Mouse (Mus musculus): ENCODE measurements around the gene Dmxl2.

Dmxl2 gene

DNA sequence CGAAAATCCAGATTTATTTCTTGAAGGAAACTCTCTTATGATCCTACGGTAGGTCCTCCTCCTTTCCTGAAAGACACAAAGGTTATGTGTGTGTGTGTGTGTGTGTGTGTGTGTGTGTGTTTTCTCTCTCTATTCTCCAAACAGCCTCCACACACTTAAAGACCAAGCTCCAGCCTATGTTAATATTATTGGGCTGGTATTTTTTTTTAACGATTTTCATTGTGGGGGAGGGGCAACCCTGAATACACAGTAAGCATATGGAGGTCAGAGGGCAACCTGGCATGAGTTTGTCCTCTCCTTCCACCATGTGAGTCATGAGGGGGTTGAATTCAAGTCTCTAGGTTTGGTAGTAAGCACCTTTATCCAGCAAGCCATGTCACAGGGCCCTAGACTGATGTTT is 1.6 kb downstream of the Dmxl2 start:
- DNase-seq (ENCODE audit: low read depth, low spot score) = no peak

DNA sequence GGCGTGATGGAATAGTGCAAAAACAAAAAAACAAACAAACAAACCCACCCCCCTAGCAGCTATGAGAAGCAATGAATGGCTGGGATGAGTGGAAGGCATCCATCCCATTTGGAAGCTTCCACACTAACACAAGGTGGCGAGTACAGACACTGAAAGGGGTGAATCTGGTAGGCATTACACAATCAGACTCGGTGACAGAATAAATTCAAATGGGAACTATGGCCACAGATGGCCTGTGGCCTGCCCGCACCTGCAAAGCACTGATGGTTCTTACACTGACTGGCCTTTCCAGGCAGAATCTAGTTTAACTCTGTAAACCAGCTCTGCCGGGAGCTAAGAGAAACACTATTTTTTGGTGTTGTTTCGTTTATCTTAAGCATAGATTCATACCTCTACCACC is 2.1 kb downstream of the Dmxl2 start:
- DNase-seq (ENCODE audit: low read depth, low spot score) = no peak

DNA sequence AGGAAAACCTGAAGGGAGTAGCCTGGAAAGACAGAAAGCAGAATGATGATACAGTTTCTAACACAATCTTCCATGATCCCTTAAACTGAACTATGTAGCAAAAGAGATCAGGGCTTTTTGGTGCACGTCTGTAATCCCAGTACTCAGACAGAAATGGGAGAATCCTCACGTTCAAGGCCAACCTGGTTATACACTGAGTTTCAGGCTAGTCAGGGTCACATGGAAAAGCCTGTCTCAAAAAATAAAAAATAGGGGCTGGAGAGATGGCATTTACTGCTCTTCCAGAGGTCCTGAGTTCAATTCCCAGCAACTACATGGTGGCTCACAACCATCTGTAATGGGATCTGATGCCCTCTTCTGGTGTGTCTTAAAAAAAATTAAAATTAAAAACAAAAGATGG is 11.0 kb downstream of the Dmxl2 start:
- no peak for DNase-seq (ENCODE audit: low read depth, low spot score)

DNA sequence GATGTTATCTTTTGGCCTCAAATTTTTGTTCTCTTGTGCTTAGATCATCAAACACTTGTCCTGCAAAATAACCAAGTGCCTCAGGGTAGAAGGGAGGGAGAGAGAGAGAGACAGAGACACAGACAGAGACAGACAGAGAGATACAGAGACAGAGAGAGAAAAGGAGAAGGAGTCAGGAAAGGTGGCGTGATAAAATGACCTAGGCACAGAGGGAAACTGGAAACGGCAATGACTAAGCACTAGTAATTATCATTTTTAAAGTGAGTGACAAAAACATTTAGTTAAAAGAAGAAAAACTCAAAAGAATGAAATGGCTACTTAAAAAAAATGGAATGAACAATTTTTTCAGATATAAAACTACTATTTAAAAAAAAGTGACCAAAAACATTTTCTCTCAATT is 11.8 kb downstream of the Dmxl2 start:
- no peak for DNase-seq (ENCODE audit: low read depth, low spot score)

DNA sequence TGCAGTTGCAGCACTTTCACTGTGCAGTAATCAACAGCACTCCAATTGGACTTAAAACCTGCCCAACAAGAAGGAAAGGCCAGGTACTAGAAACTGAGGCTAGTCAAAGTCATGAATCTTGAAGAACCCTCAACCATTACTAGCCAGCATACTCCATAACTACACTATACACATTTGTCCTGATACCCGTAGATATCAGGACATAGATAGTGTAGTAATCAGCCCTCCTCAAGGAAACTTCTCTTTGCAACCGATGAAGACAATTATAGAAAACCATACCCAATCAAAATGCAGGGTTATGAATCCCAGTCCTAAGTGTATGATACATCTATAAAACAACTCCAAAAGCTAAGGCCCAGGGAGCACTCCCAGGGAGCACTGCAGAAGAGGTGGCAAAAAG is 16.5 kb downstream of the Dmxl2 start:
- DNase-seq (ENCODE audit: low read depth, low spot score) = no peak

DNA sequence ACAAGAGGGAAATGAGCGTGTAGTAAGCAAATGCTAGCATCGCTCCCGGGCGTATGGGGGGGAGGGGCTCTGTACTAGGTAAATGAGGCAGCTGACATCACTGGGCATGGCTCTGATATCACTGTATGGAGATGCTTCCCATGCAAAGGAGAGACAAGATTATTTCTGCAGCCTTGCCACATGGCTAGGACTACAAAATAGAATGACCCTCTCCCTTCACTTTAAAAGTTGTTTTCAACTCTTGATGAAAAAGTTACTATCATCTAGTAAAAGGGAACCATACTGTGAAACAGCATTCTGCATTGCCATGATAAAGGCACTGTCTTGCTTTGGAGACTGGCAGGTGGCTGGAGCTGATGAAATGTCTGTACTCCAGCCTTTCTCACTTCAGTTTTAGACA is 18.2 kb downstream of the Dmxl2 start:
- DNase-seq (ENCODE audit: low read depth, low spot score) = peak; percentile 14

DNA sequence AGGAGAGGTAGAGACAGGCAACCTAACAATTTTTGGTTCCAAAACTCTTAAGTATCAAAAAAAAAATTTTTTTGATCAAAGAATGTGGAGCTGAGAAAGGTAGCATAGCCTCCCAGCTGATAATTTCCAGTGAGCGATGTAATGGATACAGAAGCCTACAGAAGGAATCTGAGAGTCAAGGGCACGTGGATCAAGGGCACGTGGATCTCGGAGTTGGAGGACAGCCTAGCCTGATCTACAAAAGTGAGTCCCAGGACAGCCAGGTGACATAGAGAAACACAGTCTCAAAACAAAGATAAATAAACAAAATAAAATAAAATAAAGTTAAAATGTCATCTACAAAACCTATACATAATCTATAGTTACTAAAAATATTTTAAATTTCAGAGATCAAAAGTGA is 18.7 kb downstream of the Dmxl2 start:
- DNase-seq (ENCODE audit: low read depth, low spot score) = no peak

DNA sequence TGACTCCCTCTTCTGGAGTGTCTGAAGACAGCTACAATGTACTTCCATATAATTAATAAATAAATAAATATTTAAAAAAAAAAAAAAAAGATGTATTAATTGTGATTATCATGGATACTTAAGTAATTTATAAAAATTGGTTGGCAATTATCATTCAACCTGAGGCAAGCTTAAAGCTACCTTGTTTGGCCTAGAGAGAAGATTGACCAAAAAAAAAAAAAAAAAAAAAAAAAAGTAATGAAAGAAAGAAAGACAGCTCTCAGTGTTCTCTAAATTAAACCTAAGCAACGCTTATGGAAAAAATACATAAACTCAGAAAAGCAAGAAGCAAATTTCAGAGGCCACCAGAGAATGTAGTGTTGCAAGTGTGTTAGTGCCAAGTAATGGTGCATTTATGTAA is 22.4 kb downstream of the Dmxl2 start:
- DNase-seq (ENCODE audit: low read depth, low spot score) = no peak

DNA sequence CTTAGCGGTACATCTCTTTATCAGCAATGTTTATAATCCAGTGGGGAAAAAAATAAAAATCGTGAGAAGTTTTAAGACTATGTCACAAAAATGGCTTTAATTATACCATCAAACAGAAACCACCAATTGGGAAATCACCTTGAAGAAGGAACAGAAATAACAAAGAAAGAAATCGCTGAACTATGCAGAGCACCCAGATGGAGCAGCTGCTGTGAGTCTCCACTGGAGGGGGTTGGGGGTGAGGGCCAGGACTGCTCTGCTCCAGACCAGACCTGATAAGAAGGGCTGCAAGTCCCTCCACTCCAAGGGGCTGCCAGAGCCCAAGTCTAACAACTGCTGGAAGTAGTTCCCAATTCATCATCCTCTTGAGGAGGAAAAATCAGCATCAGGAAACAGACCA is 23.3 kb downstream of the Dmxl2 start:
- DNase-seq (ENCODE audit: low read depth, low spot score) = peak; percentile 9

DNA sequence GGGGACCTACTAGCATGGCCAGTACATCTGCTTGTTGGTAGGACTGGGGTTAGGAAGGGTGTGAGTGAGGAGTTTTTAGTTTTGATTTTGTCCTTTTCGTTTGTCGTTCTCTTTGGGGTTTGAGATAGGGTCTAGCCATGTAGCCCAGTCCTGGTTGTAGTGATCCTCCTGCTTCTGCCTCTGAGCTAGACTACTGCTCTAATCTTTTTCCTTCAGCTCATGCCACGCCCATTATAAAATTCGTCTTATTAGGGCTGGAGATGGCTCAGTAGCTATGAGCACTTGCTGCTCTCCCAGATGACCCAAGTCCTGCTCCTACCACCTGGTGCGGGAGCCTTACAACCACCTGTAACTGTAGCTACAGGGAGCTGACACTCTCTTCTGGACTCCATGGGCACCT is 26.9 kb downstream of the Dmxl2 start:
- DNase-seq (ENCODE audit: low read depth, low spot score) = no peak

DNA sequence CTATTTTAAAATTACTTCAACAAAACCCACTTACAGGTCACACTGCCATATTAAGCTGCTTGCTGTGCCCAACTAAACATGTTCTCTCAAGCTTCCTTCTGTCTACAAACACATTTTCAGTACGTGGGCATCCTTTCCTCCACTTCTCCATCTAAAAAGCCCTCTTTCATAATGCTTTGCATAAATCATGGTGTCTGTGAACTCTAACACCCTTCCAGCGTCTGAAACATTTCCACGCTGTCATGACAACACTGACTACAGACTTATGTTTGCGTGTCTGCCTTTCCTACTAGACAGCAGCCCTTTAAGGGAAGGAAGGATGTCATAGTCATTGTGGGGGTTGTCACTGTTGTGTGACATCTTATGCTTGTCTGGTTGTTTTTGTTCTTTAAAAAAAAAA is 27.4 kb downstream of the Dmxl2 start:
- no peak for DNase-seq (ENCODE audit: low read depth, low spot score)

DNA sequence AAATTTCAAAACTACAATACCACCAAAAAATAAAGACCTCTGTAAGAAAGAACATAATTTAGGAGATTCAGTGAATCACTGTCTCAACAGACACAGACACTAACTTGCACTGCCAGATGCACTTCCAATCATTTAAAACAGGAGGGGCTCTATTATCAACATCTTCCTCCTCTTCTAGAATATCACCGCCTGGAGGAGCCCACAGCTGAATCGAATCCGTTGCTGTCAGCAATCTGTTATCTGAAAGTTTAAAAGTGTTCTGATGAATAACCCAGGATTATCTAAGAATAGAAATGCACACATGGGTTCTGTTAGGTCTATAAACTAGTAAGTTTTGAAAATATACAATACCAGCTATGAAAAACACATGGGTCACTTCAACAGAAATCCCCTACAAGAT is 28.6 kb downstream of the Dmxl2 start:
- DNase-seq (ENCODE audit: low read depth, low spot score) = no peak

DNA sequence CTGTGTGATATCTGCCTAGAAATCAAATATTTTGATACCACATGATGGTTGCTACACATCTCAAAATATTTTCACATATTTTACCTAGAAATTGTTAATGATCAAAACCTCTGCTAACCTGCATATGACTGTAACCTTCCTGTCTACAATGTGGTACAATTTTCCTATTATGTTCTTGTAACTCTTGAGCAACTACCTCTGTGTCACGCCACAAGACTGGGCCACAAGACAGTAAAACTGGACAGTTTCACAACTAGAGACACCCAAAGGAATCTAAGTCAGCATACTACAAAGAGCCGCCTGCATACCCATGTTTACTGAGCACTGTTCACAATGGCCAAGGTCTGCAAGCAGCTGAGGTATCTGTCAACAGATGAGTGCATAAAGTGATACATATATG is 32.1 kb downstream of the Dmxl2 start:
- DNase-seq (ENCODE audit: low read depth, low spot score) = no peak

DNA sequence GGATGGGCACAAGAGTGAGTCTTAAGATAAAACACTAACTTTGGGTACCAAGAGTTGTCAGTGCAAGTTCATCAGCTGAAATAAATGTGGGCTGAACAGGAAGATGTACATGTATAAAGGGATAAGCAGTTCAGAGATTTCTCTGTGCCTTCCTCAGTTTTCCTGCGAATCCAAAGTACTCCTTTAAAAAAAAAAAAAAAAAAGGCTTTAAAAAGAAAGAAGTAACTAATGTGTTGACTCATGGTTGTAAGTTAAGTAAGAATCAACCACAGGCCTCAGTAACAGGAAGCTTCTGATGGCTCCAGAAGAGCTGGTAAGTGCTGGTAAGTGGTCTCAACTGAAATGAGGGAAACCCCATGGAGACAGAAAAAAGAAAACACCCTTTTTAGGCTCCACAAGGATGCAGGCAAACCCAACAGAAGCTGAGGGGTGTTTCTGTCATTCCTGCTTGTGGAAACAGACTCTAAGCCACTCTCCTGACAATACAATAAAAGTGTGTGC is 33.9 kb downstream of the Dmxl2 start:
- DNase-seq (ENCODE audit: low read depth, low spot score) = no peak

DNA sequence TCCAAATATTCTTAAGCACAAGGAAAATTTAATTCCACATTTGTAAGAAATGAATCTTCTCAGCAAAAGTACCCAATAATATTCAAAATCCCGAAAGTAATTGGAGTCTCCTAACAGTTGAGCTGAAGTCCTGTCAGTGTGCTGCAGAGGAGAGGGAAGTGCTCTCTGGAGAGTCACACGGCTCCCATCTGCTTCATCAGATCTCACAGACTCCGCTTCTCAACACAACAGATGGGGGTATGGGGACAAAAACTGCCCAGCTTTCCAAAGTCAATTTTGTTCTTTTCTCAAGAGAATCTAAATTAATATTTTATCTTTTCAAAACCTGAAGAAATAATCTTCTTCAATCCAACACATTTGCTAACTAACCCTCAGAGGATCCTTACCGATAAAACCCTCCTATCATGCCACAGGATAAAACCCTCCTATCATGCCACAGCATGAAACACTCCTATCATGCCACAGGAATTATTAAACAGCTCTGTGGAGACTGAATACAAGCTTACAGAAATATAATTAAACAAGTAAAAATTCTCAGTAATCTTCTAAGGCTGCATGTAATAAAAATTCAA is 37.9 kb downstream of the Dmxl2 start:
- no peak for DNase-seq (ENCODE audit: low read depth, low spot score)

DNA sequence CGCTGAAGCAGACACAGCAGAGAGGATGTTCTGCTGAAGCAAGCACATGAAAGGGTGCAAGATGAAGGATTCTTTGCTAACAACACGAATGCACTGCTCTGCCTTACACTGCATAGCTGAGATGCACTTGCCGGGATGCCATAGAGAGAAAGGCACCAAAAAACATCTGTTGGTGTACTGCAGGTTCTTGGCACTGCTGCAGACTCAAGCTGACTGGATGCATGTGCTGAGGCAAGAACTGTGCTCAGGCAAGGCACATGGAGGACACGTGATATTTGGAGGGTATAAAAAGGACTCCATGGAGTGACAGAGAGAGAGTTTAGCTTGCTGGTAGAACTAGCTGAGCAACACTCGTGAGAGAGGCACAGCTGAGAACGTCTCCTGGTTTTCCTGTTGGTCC is 62.4 kb downstream of the Dmxl2 start:
- no peak for DNase-seq (ENCODE audit: low read depth, low spot score)

DNA sequence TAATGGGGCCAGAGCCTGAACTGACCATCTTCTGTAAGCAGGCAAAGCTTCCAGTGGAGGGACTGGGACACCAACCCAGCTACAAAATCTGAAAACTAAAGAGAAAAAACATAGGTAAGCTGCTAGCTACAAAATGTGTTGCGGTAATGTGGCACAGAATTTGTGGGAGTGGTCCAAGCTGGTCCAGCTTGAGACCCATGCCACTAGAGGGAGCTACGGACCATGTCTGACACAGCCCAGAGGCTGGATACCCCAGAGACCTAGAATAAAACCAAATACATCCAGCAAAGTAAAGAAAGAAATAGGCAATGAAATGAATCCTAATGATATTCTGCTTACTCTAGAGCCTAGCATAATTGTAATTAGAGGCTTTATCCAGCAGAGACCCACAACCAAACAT is 63.2 kb downstream of the Dmxl2 start:
- peak; percentile 65 for DNase-seq (ENCODE audit: low read depth, low spot score)

DNA sequence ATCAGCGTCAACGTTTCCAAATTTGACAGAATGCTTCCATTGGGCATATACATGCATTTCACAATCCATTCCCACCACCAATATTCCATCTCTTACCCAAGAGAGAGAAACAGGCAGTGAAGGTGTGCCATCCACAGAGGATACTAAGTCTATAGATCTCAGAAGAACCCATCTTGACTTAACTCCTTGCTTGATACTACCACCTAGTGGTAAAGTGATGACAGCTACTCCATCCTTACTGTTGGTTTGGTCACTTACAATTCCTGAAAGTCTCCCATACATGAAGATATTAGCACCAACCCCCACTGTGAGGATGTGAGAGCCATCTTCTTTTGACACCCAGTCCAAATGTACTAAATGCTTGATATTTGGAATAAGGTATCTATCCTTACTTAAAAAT is 85.2 kb downstream of the Dmxl2 start:
- peak; percentile 34 for DNase-seq (ENCODE audit: low read depth, low spot score)

DNA sequence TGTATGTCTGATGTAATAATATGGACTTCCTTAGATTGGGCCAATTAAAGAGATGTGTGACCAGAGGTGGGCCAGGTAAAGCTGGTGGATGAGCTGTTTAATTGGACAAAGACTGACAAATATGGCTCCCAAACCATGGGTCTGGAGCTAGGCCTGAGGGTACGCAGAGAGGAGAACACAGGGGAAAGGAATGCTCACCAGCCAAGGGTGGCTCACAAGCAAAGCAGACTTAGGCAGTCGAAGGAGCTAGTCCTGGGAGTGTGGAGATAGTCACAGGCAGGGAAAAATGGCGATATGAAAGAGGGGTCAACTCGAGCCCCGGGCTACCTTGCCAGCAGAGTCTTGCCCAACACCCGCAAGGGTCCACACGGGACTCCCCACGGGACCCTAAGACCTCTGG is 144.7 kb downstream of the Dmxl2 start:
- DNase-seq (ENCODE audit: low read depth, low spot score) = peak; percentile 32

DNA sequence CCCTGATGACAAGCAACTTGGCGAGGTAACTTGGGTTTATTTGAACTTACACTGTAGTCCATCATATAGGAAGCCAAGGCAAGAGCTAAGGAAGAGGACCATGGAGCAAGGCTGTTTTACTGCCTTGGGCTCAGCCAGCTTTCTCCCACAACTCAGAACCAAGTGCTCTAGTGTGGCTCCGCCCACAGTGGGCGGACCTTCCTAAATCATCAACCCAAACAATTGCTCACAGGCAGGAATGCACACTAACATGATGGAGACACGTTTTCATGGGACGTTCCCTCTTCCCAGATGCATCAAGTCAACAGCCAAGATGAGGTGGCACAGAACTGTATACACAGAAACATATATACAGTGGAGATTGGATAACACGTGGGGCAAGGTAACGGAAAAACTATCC is 159.4 kb downstream of the Dmxl2 start:
- peak; percentile 8 for DNase-seq (ENCODE audit: low read depth, low spot score)

DNA sequence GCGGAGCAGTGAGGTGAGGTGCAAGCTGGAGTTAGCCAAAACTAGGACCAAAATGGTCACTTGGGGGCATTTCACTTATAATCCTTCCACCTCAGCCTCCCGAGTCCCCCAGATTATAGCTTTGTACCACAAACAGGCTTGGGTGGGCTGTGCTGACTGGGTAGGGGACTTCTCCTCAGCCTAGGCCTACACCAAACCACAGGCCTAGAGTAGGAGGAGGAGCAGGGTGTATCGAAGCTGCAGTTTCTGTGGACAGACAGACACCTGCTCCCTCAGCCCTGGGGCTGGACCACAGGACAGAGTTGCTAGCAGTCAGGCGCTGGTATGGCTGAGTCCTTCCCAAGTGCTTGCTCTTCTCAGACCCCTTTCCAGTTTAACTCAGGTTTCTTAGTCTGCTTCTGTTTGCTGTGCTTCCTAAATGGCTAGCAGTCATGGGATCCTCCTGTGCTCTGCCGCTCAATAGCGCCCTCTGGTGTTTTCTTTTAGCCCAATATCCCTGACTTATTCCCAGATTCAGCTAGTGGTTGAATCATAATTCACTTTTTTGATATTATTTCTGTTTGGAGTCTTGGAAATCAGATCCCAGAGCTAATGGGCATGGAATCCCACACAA is 164.8 kb downstream of the Dmxl2 start:
- DNase-seq (ENCODE audit: low read depth, low spot score) = peak; percentile 66

DNA sequence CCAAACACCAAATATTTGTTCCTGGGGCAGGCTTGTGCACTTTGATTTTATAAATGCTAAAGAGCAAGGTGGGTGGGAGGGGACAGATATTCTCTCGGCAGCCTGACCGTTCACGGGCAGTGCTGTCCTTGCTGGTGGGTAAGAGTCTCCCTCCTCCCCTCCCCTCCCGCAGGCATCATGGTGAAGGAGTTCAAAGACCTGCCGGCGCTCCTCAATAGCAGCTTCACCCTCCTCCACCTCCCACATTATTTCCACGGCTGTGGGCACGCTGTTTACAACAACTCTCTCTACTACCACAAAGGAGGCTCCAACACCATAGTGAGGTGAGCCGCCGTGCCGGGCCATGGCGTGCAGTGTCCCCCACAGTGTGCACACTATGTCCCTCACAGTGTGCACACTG is 165.8 kb downstream of the Dmxl2 start:
- DNase-seq (ENCODE audit: low read depth, low spot score) = no peak

DNA sequence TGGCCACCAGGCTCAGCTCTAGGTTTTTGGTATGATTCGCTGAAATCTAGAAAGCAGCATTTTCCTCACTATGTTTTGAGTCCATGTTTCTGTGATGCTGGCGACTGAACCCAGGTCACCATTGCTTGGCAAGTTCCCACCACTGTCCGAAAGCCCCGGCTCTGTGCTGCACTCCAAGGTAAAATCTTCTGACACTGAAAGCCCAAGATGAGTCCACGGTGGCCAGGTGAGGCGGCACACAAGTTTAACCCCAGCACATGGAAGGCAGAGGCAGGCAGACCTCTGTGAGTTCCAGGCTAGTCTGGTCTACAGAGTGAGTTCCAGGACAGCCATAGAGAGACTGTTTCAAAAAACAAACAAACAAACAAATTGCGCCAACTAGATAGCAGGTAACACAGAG is 172.2 kb downstream of the Dmxl2 start:
- DNase-seq (ENCODE audit: low read depth, low spot score) = no peak

DNA sequence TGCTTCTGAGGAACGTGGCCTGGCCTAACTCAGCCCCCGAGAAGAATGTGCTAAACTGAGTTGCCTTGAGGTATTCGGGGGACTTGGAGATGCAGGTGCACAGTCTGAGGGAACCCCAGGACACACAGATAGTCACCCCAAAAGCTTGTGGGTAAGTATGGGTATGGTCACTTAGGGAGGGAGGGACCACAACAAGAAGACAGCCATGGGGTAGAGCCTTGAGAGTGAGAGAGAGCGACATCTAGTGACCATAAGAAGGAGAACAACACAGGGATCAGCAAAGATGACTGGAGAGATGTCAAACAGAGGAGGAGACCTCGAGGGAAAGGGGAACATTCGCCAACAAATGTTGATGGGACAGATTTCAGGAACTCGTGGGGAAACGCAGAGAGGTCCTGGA is 178.0 kb downstream of the Dmxl2 start:
- DNase-seq (ENCODE audit: low read depth, low spot score) = peak; percentile 50
